Mouse (Mus musculus) frontal cortex, postnatal 10 days (tissue): ENCODE results near the gene Ctc1.
"Not testable (repeated sequence)": the region's sequence is repeated elsewhere in the genome, so short reads cannot be mapped to it uniquely, and the experiment has no call there.

Experiments used
- DNase-seq, 2 experiments: peaks; one replicate each; pipeline ENCODE4 v3.0.0; 2022; ENCODE audit warnings: low spot score in 2 of 2, mixed read lengths in 1 of 2

Ctc1 gene

GRCm38 (mm10) chr11:69015644-69016441 is at the start of gene Ctc1:
Gene Ctc1, plus strand, starts transcription at chr11:69015911.
- DNase-seq, result peak; percentile 81 to 88

GRCm38 (mm10) chr11:68966554-68966953 is 49.2 kb upstream of the Ctc1 start:
- no peak for DNase-seq

GRCm38 (mm10) chr11:68967337-68968282 is 48.1 kb upstream of the Ctc1 start, which contains the start of gene Slc25a35:
Gene Slc25a35, plus strand, starts transcription at chr11:68968131.
- peak; percentile 77 to 90 for DNase-seq

GRCm38 (mm10) chr11:68968752-68969151 is 47.0 kb upstream of the Ctc1 start:
- no peak for DNase-seq

- DNase-seq, result no peak
Measured at GRCm38 (mm10) chr11:68970232-68970631, 45.5 kb upstream of the Ctc1 start.

GRCm38 (mm10) chr11:68973250-68974058 is 42.3 kb upstream of the Ctc1 start:
- peak; percentile 54 to 72 for DNase-seq

GRCm38 (mm10) chr11:68974059-68974450 is 41.7 kb upstream of the Ctc1 start:
- DNase-seq, result no peak

GRCm38 (mm10) chr11:68975085-68975484 is 40.6 kb upstream of the Ctc1 start, which contains the start of gene Rangrf:
Gene Rangrf, minus strand, starts transcription at chr11:68975185.
- DNase-seq, result no peak

- DNase-seq, result no peak
Measured at GRCm38 (mm10) chr11:68975601-68976000, 40.1 kb upstream of the Ctc1 start.

- no peak for DNase-seq
Measured at GRCm38 (mm10) chr11:68979320-68979733, 36.4 kb upstream of the Ctc1 start.

GRCm38 (mm10) chr11:68980919-68981318 is 34.8 kb upstream of the Ctc1 start:
- no peak for DNase-seq

- peak in 1 of 2 experiments; percentile 65 for DNase-seq
Measured at GRCm38 (mm10) chr11:68982639-68983369, 32.9 kb upstream of the Ctc1 start.

- no peak for DNase-seq
Measured at GRCm38 (mm10) chr11:68987365-68987882, 28.3 kb upstream of the Ctc1 start.

- no peak for DNase-seq
Measured at GRCm38 (mm10) chr11:68988341-68988740, 27.4 kb upstream of the Ctc1 start.

GRCm38 (mm10) chr11:68993122-68993521 is 22.6 kb upstream of the Ctc1 start:
- DNase-seq, result no peak

- no peak for DNase-seq
Measured at GRCm38 (mm10) chr11:68994377-68994776, 21.3 kb upstream of the Ctc1 start.

- no peak for DNase-seq
Measured at GRCm38 (mm10) chr11:68997080-68997479, 18.6 kb upstream of the Ctc1 start.

GRCm38 (mm10) chr11:69002782-69003181 is 12.9 kb upstream of the Ctc1 start:
- not testable (repeated sequence) for DNase-seq

GRCm38 (mm10) chr11:69003592-69003991 is 12.1 kb upstream of the Ctc1 start:
- no peak for DNase-seq

- DNase-seq, result no peak
Measured at GRCm38 (mm10) chr11:69005193-69005592, 10.5 kb upstream of the Ctc1 start.
